Mouse (Mus musculus): Measurements from ENCODE around the gene Gm20441.

The Gm20441 gene

DNA sequence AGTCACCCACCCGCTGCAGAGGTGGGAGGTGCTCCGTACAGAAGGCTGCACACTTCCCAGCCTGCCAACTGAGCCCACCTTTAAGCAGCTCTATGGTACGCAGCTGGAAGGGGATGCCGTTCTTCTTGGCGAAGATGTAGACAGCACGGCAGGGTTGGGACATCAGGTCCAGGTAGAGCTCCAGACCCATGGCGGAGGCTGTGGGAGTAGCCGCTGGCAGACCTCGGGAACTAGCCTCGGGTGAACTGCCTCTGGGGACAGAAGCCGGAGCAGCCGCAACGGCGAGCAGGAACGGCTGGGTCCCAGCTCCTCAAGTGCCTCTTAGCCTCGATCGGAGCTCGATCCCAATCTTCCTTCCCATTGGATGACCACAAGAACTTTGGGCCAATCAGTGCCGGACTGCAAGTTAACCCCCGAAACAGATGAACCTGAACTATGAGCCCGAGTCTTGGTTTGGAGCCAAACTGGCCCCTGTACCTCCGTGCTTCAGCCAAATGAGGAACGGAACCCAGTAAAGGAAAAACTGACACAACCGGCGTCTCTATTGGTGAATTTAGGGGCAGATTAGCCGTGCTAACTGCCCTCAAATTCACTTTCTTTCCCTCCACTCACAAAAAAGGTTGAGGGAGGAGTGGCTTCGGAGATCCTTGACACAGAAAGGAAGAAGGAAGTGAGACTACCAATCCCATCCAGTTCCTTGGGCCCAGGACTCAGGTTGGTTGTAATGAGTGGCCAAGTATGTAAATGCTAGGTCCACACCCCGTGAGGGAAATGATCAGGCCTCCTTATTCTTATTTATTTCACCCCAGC, at the start of gene Gm20441, which contains the start of gene Gstt3:
TSS of gene Gm20441 (minus strand) at position 186 of the 810 bp plus-strand sequence.
TSS of gene Gstt3 (minus strand) at position 646 of the 810 bp plus-strand sequence.
- peak; percentile 35 for DNase-seq

GRCm38 (mm10) chr10:75830275-75830670, 49.5 kb upstream of the Gm20441 start:
- DNase-seq: no peak

DNA sequence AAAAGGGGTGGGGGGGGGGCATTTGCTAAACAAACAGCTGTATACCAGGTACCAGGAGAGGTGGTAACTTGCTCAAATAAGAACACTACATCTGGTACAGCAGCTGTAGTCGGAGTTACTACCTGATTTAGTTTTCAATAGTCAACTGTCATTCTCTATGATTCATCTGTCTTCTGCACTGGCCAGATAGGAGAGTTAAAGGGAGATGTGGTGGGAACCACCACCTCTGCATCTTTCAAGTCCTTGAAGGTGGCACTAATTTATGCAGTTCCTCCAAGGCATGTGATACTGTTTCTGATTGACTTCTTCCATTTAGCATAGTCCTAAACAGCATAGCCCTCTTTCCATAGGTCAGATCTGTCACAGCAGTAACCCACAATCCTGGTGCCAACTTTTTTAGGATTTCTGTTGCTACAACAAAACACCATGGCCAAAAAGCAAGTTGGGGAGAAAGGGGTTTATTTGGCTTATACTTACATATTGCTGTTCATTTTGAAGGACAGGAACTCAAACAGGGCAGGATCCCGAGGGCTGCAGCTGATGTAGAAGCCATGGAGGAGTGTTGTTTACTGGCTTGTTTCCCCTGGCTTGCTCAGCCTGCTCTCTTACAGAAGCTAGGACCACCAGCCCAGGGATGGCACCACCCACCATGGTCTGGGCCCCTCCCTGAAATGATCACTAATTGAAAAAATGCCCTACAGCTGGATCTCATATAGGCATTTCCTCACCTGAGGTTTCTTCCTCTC, 48.9 kb upstream of the Gm20441 start:
- no peak for DNase-seq

DNA sequence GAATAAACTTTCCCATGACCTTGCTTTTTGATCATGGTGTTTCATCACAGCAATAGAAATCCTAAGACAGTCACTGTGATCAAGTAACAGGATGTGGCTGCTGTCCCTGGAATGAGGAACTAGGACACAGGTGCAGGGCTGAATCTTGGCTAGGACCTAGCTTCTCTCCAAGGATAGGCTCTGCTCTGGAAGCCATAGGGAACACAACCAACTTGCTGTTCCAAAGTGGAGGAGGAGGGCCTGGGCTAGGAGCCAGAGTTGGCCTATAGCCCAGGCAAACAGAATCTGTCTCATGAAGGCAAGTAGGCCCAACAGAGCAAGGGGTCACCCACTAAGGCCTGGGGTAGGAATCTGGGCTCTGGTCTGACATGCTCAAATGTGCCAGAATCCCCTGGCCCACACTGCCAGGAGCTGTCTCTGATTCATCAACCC, 47.8 kb upstream of the Gm20441 start:
- DNase-seq: no peak

- DNase-seq: no peak
Measured at GRCm38 (mm10) chr10:75827668-75828360, 47.1 kb upstream of the Gm20441 start.

DNA sequence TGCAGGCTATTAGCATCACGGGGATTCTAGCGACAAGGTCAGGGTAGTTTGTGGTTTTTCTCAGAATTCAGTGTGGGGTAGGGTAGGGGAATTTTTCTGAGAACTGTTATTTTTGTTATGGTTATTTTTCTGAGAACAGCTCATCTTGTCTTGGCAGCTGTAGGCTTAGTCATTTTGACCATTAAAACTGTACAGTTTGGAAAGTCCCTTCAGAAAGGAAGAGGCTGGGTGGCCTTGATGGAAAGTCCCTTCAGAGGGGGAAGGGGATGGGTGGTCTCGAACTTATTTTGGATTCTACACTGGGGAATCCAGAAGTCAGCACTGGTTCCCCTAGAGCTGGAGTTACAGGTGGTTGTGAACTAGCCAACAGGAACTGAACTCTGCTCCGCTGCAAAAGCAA, 43.8 kb upstream of the Gm20441 start:
- DNase-seq: no peak

- no peak for DNase-seq
Measured at GRCm38 (mm10) chr10:75823782-75824181, 43.0 kb upstream of the Gm20441 start.

DNA sequence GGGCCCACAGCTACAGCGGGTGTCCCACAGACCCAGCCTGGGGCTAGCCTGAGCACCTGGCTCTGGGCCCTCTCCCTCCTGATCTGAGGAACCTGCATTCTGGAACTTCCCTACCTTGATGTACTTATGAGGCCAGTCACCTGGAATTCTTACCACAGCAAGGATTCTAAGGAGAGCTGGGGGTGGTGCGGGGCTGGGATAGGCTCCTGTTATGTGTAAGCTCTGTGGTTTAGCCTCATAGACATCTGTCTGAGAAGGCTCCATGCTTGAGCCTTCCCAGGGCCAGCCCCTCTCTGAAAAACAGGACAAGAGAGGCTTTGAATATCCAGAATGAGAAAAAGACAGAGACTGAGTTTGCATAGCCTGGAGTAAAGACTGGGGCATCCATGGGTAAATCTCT, 41.7 kb upstream of the Gm20441 start, which contains the start of gene Gstt4:
TSS of gene Gstt4 (minus strand) at position 101 of the 400 bp plus-strand sequence.
- no peak for DNase-seq

DNA sequence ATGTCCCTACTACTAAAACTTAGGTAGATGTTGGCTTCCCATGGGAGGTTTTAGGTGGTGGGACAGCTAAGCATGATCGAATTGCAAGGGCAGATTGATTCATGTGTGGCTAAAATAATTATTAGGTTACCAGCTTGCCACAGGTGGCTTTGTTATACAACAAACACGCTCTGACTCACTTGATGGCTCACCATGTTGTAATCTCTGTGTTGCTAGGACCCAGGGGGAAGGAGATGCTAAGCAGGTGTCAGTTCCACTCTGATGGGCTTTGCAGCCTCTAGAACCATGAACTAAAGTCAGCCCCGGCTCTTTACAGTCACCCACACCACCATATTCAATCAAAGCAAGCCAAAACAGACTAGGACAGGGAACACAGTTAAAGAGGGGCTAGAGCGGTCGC, 39.1 kb upstream of the Gm20441 start:
- no peak for DNase-seq

- DNase-seq: no peak
Measured at GRCm38 (mm10) chr10:75818641-75819040, 37.9 kb upstream of the Gm20441 start.

DNA sequence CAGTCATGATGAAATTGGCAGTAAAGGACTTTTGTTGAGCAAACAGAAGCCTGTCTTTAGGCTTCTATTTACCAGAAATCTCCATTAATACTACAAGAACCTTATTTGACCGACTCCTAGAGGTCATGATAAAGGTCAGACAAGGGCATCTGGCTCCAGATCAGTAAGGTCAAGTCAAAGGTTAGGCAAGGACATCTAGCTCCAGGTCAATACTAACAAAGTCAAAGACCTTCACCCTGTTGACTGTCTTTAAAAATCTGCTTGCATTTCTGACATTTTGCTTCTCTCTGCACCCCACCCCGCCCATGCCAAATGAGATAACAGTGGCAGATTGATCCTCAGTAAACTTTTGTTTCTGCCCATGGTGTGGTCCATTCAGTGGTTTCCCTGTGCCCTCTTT, 23.5 kb upstream of the Gm20441 start:
- DNase-seq: no peak

- peak; percentile 83 for DNase-seq
Measured at GRCm38 (mm10) chr10:75798176-75798696, 17.5 kb upstream of the Gm20441 start, which contains the start of gene Gstt1. Gstt1 (minus strand) TSS chr10:75798584.

- DNase-seq: peak; percentile 30
Measured at GRCm38 (mm10) chr10:75797619-75798175, 16.9 kb upstream of the Gm20441 start.

- no peak for DNase-seq
Measured at GRCm38 (mm10) chr10:75796731-75797516, 16.2 kb upstream of the Gm20441 start.

DNA sequence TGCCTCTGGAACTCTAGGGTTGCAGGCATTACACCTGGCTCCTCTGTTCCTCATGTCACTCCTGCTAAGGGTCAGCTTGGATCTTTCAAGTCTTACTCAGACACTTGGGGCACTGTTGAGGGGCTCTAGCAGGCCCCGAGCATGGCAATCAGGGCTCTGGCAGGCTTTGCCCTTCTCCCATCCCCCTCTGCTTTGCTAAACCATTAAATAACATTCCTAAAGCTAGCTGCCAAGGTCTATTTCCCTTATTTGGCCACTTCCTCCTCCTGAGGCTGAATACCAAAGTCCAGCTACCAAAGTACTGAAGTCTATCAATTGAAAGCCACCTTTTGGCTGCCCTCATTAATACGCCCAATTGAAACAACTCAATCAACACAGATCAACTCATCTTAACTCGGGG, 14.1 kb upstream of the Gm20441 start:
- no peak for DNase-seq

DNA sequence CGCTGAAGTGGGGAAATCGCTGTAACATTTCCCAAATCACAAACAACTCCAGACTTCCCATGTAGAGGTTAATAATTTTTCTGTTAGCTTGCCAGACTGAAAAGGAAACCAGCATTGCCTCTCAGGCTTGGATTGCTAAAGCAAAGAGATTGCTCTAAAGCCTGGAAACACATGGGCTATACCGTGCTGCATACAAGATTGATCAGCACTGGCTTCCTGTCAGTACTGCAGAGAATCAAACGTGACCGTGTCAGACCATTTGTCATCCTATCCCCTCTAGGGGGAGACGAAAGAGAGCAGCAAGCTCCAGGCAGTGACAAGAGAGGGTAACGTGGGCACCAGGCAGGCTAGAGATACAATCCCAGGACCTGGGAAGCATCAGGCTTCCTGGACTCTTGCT, 10.0 kb upstream of the Gm20441 start:
- DNase-seq: no peak

- peak; percentile 49 for DNase-seq
Measured at GRCm38 (mm10) chr10:75789841-75790240, 9.1 kb upstream of the Gm20441 start.

DNA sequence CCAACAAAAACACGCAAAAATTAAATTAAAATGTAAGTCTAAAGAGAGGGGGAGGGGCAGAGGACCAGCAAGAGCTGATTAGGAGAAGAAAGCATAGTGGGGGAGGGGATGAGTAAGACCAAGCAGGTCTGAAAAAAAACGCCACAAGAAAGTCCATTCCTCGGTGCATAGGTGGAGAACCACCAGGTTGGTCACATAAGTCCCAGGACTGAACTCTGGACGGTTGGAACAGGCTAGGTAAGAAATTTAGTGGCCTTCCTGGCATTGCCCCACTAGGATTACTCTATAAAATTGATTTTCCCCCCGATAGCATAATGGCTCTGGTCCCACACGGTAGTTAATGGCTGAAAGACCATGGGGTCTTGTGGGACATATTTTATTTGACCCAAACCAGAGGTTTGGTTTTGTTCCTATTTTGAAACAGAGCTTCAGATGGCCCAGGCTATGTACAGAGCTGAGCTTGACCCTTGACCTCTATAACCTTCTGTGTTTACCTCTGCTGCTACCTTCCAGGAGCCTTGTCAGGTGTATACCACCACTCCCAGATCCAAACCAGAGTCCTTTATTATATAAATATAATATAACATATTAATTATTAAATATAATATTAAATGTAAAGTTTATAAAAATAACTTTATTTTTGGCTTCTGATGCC, 8.5 kb upstream of the Gm20441 start:
- no peak for DNase-seq

GRCm38 (mm10) chr10:75788277-75788676, 7.5 kb upstream of the Gm20441 start:
- no peak for DNase-seq

- no peak for DNase-seq
Measured at GRCm38 (mm10) chr10:75785442-75785841, 4.7 kb upstream of the Gm20441 start.

Measured in liver (tissue).